Mouse (Mus musculus): ENCODE results near the gene Spata32.

- TF ChIP-seq CTCF (IDR thresholded peaks at IDR 0.05; ENCODE audit: insufficient read depth, low read depth, low read length) (no peak), POLR2A (IDR thresholded peaks at IDR 0.05; ENCODE audit: insufficient read depth, low read depth, low read length) (no peak)
Measured at GRCm38 (mm10) chr11:103197340-103197739, 20.9 kb downstream of the Spata32 start.

Data from olfactory bulb, adult 2 months (tissue).